Mouse (Mus musculus) kidney, adult 2 months (tissue): ENCODE data around the gene Plb1. TPM values are rescaled to one million over a fixed set of nuclear protein-coding genes. Genes with fewer than 3 reads are reported as not detected.
A peak's percentile ranks its signal among the peaks of the same experiment; 100 is the strongest.

Experiments
- DNase-seq: peaks from one replicate; pipeline ENCODE4 v3.0.0; 2021
- H3K27ac ChIP-seq: fragments of 200-500 bp; 2 replicates; pipeline ENCODE4 v1.5.1; 2012; ENCODE audit warnings: low read depth, low read length, control low read depth, inconsistent platforms; ENCODE audit not compliant: insufficient read depth
- H3K27me3 ChIP-seq: fragments of 200-500 bp; replicated peaks from 2 replicates; pipeline ENCODE4 v1.6.1; 2012; ENCODE audit warnings: mild to moderate bottlenecking, moderate library complexity, low read length, inconsistent platforms; ENCODE audit not compliant: control insufficient read depth, insufficient read depth
- H3K36me3 ChIP-seq: fragments of 200-500 bp; 2 replicates; pipeline ENCODE4 v1.6.1; 2012; ENCODE audit warnings: mild to moderate bottlenecking, moderate library complexity, low read length, inconsistent platforms; ENCODE audit not compliant: control insufficient read depth, insufficient read depth
- H3K4me1 ChIP-seq: fragments of 200-500 bp; 2 replicates; pipeline ENCODE4 v1.6.1; 2011; ENCODE audit warnings: low read length; ENCODE audit not compliant: control insufficient read depth, insufficient read depth
- H3K4me3 ChIP-seq: fragments of 200-500 bp; 2 replicates; pipeline ENCODE4 v1.5.1; 2011; ENCODE audit warnings: mild to moderate bottlenecking, low read depth, low read length, control low read depth; ENCODE audit not compliant: insufficient read depth
- CTCF ChIP-seq: fragments of 200-500 bp; conservative IDR thresholded peaks from 2 replicates; pipeline ENCODE4 v1.5.1; 2011; ENCODE audit warnings: low read depth, mild to moderate bottlenecking, control low read depth, low read length, moderate library complexity, mixed read lengths; ENCODE audit not compliant: insufficient read depth, insufficient read length
- POLR2A ChIP-seq: fragments of 200-500 bp; IDR thresholded peaks from one replicate; pipeline ENCODE4 v1.6.1; 2011; ENCODE audit warnings: low read depth, low read length, control low read depth
- WGBS: fragments of 180-500 bp; shearing (Covaris S2); methylation state at CpG from one replicate; pipeline ENCODE4 v1.1.7; 2018; 5-methylcytosine and 5-hydroxymethylcytosine counted together
- polyA plus RNA-seq: library from polyadenylated mRNA; depleted of rRNA; stranded (reverse); fragments of >200 nt; gene quantifications from 2 replicates; pipeline ENCODE4 v1.2.3, GENCODE M21; 2012

The Plb1 gene
- polyA plus RNA-seq, 1 experiment = 0.02 TPM

- H3K36me3 ChIP-seq = no peaks in the 10 kb centered on the region
- WGBS = 13% methylated on average over 4 of the region's 4 CpGs
- H3K4me3 ChIP-seq = no peak overlapping the region
- peak; percentile 95 for DNase-seq
- TF ChIP-seq POLR2A (no peak), CTCF (peak; percentile 98)
- no peaks in the 10 kb centered on the region for H3K4me1 ChIP-seq
- no peak overlapping the region for H3K27ac ChIP-seq
- H3K27me3 ChIP-seq = no peaks in the 10 kb centered on the region
Observed at GRCm38 (mm10) chr5:32197698-32198097, 34.8 kb upstream of the Plb1 start.

- no peaks in the 10 kb centered on the region for H3K36me3 ChIP-seq
- H3K4me1 ChIP-seq = no peaks in the 10 kb centered on the region
- no peak overlapping the region for H3K27ac ChIP-seq
- TF ChIP-seq CTCF = no peak
- TF ChIP-seq POLR2A = no peak
- H3K27me3 ChIP-seq = no peaks in the 10 kb centered on the region
- WGBS = 82% methylated on average over 3 of the region's 3 CpGs
- H3K4me3 ChIP-seq = no peak overlapping the region
- no peak for DNase-seq
Observed at GRCm38 (mm10) chr5:32199136-32199535, 33.4 kb upstream of the Plb1 start.

- H3K27ac ChIP-seq = no peak overlapping the region
- no peaks in the 10 kb centered on the region for H3K36me3 ChIP-seq
- WGBS = 97% methylated on average over 3 of the region's 3 CpGs
- H3K27me3 ChIP-seq = no peaks in the 10 kb centered on the region
- H3K4me3 ChIP-seq = no peak overlapping the region
- TF ChIP-seq CTCF (no peak), POLR2A (no peak)
- DNase-seq = no peak
- no peaks in the 10 kb centered on the region for H3K4me1 ChIP-seq
Observed at GRCm38 (mm10) chr5:32199594-32199993, 32.9 kb upstream of the Plb1 start.

- Histone ChIP-seq H3K27ac (no peak overlapping the region), H3K36me3 (no peaks in the 10 kb centered on the region)
- WGBS = 79% methylated on average over 4 of the region's 4 CpGs
Observed at GRCm38 (mm10) chr5:32204653-32205052, 27.9 kb upstream of the Plb1 start.

GRCm38 (mm10) chr5:32206726-32207125, 25.8 kb upstream of the Plb1 start:
- Histone ChIP-seq H3K4me1 (no peaks in the 10 kb centered on the region), H3K4me3 (no peak overlapping the region), H3K27ac (no peak overlapping the region), H3K36me3 (no peaks in the 10 kb centered on the region), H3K27me3 (no peaks in the 10 kb centered on the region)
- DNase-seq = peak; percentile 37
- no peak for TF ChIP-seq CTCF
- no peak for TF ChIP-seq POLR2A
- 45% methylated on average over 2 of the region's 2 CpGs for WGBS

More at GRCm38 (mm10) chr5:32204653-32205052, 27.9 kb upstream of the Plb1 start:
- H3K4me3 ChIP-seq = no peak overlapping the region
- TF ChIP-seq POLR2A (no peak), CTCF (peak; percentile 61)
- no peak for DNase-seq
- H3K4me1 ChIP-seq = no peaks in the 10 kb centered on the region
- H3K27me3 ChIP-seq = no peaks in the 10 kb centered on the region

- TF ChIP-seq POLR2A (no peak), CTCF (no peak)
- no peaks in the 10 kb centered on the region for H3K36me3 ChIP-seq
- no peak overlapping the region for H3K4me3 ChIP-seq
- DNase-seq = no peak
- no peaks in the 10 kb centered on the region for H3K4me1 ChIP-seq
- no peaks in the 10 kb centered on the region for H3K27me3 ChIP-seq
- no peak overlapping the region for H3K27ac ChIP-seq
- WGBS = 74% methylated on average over 8 of the region's 8 CpGs
Observed at GRCm38 (mm10) chr5:32208460-32208859, 24.0 kb upstream of the Plb1 start.

- no peak overlapping the region for H3K4me3 ChIP-seq
- H3K36me3 ChIP-seq = no peaks in the 10 kb centered on the region
- WGBS = 49% methylated on average over 2 of the region's 2 CpGs
- H3K27me3 ChIP-seq = no peaks in the 10 kb centered on the region
- no peak overlapping the region for H3K27ac ChIP-seq
- DNase-seq = no peak
- TF ChIP-seq CTCF (no peak), POLR2A (no peak)
- no peaks in the 10 kb centered on the region for H3K4me1 ChIP-seq
Observed at GRCm38 (mm10) chr5:32211011-32211410, 21.5 kb upstream of the Plb1 start.
